Mouse (Mus musculus): ENCODE results near the gene Ccdc142.

Gene Ccdc142

DNA sequence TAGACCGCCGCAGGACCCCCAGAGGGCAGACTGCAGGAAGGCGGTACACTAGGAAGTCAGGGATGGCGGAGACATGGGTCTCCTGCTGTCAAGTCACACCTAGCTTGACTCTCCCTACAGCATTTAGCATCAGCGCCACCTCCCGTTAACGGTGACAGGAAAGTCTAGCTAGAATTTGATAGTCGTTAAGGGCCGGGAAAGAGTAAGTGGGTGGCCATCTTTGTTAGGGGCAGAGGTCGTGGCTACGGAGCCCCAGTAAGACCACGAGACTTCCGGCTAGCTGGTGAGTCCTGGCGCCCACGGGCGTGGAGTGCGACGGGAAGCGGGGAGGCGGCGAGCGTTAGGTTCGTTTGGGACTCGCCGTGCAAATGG is at the start of gene Ccdc142, which contains the start of gene Gm42688:
Gene Ccdc142, plus strand, starts transcription at position 286 of the 372 bp plus-strand sequence.
Gene Gm42688, plus strand, starts transcription at position 302 of the 372 bp plus-strand sequence.
- DNase-seq (ENCODE audit: low read depth, low spot score) = peak; percentile 79

DNA sequence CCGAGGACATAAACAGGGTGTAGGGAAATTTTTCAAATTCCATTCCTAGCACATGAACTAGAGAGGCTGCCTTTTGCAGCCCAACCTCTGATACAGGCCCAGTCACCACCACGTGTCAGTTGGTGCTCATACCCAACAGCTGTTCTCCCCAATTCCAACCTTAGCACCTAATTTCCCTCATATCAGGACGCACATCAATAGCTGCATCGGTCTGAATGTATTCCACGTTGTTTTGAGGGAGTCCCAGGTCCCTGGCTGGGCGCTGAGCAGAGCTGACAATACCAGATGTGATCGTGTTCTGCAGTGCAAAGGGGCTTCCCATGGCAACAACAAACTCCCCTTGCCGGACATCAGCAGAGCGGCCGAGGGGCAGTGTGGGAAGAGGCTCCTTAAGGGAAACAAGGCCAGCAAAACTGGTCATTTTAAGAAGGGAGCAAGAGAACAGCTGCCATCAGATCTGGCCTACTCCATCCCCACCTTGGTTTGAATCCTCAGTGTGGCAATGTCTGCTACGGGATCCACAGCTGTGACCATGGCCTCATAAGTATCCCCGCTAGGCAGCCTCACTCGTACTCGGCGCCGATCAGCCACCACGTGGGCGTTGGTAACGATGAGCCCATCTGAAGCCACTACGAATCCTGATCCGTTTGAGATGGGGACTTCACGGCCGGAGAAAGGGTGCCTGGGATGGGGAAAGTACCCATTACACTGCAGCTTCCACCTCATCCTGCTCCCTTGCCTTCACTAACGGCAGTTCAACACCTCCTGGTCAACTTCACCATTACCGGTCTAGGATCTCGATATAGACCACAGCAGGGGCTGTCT is 48.1 kb upstream of the Ccdc142 start:
- DNase-seq (ENCODE audit: low read depth, low spot score) = no peak

DNA sequence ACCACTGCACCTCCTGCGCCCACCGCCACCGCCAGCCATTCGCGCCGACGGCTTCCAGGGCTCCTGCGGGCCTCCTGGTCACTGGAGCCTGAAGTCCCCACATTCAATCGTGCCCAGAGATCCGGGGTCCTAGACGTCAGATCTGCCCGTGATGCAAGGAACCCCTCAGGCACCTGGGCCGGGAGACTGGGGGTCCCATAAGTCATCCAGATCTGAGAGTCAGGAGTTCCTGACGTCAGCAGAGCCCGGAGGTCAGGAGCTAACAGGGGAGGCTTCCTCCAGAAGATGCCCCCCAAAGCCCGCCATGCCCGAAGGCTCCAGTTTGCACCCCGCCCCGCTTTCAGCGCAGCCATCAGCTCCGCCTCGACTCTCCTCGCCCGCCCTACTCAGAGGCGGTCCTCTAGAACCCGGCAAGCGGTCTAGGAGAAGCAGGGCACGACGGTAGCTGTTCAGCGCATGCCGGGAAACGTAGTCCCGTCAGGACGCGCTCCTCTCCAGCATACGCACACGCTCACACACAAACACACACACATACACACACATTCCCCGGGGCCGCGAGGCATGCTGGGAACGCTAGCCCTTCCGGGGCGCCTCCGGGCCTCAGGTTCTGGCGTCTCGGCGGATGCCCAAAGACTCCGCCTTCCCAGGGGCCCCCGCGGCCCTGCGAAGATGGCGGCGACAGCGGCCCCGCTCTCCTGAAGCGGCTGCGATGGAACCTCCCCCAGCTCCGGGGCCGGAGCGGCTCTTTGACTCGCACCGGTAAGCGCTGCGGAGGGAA is 47.1 kb upstream of the Ccdc142 start, which contains the start of gene Aup1:
Gene Aup1, plus strand, starts transcription at position 448 of the 778 bp plus-strand sequence.
- DNase-seq (ENCODE audit: low read depth, low spot score) = peak; percentile 96

DNA sequence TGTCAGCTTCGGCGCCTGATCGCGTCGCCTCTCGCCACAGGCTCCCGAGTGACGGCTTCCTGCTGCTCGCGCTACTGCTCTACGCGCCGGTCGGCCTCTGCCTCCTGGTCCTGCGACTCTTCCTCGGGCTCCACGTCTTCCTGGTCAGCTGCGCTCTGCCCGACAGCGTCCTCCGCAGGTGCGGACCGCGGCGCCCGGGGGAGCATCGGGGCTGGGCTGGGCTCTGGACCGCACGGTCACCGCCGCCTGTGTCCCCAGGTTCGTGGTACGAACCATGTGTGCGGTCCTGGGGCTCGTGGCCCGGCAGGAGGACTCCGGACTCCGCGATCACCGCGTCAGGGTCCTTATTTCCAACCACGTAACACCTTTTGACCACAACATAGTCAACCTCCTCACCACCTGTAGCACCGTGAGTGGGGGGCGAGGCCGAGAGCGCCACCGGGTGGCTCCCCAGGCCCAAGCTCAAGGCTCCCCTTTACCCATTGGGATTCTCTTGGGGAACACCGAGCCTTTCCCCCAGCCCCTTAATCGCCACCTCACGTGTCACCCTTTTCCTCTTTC is 46.5 kb upstream of the Ccdc142 start, which contains the start of gene Htra2:
Gene Htra2, minus strand, starts transcription at position 403 of the 561 bp plus-strand sequence.
- DNase-seq (ENCODE audit: low read depth, low spot score) = no peak

DNA sequence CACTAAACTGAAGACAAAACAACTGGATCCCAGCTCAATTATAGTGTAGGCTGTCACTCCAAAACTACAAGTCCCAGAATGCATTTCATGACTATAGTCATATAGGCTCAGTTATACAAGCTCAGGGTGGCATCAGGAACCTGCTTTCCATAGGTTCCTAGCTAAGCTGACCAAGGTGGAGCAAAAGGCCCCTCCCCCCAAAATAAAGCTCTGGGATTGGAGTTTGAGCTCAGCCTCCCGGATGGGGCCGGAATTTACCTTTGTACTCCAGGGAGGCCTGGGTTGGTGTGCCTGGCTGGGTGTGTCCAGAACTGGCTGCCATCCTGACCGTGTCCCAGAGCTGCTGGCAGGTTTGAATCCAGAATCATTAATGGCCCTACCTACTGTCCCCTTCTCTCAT is 43.6 kb upstream of the Ccdc142 start, which contains the start of gene Dqx1:
Gene Dqx1, plus strand, starts transcription at position 55 of the 400 bp plus-strand sequence.
- DNase-seq (ENCODE audit: low read depth, low spot score) = no peak

DNA sequence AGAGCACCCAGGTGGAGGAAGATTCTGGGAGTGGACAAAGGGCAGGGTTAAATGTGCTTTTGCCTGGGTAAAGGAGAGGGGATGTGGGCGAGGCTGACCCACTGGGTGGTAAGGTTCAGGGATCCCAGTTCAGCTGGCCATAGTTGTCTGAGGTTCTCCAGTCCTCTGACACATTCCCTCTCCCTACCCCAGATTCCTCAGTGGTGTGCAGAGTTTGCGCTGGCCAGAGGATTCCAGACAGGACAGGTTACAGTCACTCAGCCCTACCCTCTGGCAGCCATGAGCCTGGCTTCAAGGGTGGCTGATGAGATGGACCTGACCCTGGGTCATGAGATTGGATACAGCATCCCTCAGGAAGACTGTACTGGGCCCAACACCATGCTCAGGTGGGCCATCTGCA is 42.7 kb upstream of the Ccdc142 start:
- no peak for DNase-seq (ENCODE audit: low read depth, low spot score)

DNA sequence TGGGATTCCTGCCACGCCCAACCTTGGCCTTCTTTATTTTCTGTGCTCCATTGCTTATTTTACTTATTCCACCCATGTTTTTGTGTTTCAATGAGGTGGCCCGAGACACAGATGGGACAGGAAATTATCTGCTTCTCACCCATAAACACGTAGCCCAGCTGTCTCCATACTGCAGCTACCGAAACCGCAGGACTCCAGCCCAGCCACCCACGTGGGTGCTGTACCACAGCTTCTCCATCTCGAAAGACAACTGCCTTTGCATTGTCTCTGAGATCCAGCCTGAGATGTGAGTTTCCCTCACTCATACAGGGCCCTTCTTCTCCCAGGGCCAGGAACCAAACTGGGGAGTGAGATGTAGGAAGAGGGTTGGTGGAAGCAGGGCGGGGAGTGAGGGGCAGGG is 35.4 kb upstream of the Ccdc142 start:
- no peak for DNase-seq (ENCODE audit: low read depth, low spot score)

DNA sequence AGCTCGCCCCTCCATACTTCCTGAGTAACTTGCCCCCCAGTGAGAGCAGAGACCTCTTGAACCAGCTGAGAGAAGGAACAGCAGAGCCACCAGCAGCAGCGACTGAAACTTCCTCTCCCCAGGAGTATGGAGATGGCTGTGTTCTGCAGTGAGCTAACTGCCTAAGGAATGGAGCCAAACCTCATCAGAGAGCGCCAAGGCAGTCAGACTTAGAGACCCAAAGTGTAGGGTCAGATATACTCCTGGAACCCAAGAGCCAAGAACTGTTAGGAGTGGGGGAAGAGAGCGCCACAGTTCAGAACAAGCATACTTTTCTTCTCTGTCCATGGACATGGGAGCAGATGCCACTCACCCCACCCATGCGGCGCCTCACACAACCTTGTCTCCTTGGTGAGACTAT is 35.0 kb upstream of the Ccdc142 start:
- no peak for DNase-seq (ENCODE audit: low read depth, low spot score)

DNA sequence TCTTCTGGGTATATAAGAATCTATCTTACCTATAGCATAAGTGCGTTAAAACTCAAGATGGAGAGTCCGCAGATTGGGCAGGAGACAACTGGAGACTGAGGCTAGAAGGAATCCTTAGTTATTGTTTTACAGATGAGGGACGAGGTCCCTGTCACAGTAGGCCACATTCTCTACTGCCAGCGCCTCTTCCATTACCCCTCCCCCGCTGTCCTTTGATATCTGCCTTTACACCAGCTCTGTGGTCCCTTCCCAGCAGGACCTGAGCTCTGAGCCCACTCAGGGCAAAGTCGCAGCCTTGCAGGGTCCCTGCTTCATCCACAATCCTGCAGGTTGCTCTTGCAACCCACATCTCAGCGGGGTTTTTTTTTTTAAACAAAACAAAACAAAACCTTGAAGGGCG is 33.2 kb upstream of the Ccdc142 start:
- DNase-seq (ENCODE audit: low read depth, low spot score) = no peak

DNA sequence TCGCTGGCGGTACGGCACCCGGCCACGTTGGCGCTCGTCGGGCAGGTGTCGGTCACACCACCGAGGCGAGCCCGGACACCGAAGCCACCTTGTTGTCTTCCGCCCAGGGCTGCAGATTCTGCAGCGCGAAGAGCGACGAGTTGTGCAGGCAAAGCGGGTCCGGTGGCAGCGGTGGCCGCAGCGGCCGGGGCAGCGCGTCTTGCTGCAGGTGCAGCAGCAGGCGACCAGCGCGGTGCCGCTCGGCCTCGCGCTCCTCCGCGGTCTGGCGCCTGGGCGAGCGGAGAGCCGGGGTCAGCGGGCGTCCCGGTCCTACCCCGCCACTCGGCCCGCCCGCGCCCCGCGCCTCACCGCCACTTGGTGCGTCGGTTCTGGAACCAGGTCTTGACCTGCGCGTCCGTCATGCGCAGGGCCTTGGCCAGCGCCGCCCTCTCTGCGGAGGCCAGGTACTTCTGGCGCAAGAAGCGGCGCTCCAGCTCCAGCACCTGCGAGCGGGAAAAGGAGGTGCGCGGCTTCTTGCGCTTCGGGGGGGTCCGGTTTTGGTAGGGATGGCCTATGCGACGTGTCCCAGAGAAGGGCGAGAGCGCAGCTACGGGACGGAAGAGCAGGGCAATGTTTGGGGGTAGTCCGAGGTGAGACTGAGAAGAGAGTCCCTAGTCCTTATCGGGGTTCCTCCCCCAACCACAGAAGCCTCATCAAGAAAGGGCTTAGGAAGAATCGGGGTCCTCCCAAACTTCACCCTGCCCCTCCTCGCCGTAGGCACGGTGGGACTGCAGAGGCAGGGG is 32.5 kb upstream of the Ccdc142 start:
- DNase-seq (ENCODE audit: low read depth, low spot score) = no peak

DNA sequence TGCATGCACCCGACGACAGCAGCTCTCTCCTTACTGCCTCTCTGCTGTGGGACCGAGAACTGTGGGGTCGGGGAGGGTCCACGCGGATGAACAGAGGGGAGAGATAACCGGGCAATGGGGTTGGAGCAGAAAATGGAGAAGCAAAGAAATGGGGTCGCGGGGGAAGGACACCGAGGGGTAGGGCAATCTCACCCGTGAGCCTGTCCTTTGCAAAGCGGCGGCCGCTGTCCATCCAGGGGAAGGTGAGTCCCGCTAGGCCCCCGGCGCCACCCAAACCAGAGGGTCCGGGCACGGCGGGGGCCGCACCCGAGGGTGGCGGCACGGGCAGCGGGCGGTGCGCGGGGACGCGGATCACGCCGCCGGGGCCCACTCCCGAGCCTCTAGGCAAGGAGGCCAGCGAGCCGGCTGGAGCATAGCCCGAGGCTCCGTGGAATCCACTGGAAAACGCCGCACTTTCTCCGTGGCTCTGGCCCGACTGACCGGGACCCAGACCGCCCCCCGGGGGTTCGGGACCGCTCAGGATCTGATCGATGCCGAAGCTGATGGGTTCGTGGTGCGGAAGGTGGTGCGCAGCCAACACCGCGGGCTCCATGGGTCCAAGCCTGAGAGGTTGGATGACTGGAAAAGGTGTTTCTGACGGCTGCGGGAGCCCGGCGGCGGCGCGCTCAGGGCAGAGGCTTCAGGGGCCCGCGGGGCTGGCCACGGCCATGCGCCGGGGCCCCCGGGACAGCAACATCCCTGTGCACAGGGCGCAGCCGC is 31.7 kb upstream of the Ccdc142 start:
- no peak for DNase-seq (ENCODE audit: low read depth, low spot score)

DNA sequence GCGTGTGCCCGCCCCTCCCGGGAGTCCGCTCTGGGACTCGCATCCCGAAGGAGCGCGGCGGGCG is 31.3 kb upstream of the Ccdc142 start, which contains the start of gene Tlx2:
Gene Tlx2, minus strand, starts transcription at position 47 of the 64 bp plus-strand sequence.
- DNase-seq (ENCODE audit: low read depth, low spot score) = no peak

DNA sequence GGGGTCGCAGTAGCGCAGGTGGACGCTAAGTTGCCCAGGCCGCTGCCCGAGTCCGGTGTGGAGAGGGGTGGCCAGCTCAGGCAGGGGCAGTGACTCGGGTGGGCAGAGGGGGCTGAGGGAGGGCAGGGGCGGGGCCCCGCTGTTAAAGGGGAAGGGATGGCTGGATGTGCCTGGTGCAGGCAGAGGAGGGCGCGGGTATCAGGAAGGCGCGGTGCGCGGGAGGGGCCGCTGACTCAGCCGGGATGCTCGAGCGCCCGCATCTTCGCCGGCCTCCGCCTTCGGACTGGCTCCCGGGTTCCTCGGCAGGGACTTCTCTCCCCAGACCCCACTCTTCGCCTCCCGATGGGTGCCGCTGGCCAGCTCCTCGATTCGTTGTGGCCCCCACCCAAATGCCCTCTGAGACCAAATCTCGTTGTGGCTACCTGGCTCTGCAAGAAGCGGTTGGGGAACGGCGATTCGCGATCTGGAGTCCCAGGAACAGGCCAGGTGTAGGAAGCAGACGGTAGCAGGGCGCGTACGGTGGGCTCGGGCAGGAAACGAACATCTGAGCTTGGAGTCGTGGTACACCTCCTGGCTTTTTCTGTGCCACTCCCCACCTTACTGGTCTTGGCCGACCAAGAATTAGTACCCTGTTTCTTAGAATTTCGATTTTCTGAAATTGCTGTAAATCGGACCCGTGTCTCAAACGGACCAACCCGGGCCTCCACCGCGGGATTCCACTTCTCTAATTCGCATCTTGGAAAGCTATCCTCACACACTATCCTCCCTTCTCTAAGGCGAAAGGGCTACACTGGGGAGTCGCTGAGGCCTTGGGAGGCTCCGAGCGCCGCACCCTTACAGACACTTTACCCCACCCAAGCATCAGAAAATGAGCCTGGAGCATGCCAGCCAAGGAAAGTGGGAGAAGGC is 30.8 kb upstream of the Ccdc142 start:
- no peak for DNase-seq (ENCODE audit: low read depth, low spot score)

DNA sequence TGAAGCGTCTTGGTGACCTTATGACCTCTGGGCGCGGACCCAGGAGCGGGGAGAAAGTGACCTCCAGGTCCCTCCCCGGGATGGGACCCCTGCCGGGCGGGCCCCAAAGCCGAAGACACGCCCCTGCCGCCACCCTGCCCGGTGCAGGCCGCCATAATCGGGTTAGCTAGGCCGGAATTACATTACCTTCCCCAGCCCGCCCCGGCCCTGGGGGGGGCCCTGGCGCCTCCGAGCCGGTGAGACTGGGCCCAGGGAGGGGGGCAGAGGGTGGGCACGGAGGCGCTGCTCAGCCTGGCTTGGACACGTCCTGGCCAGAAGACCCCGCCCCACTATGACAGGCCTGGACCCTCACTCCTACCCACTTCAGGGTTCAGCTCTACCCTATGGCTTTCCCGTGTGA is 30.2 kb upstream of the Ccdc142 start:
- no peak for DNase-seq (ENCODE audit: low read depth, low spot score)

DNA sequence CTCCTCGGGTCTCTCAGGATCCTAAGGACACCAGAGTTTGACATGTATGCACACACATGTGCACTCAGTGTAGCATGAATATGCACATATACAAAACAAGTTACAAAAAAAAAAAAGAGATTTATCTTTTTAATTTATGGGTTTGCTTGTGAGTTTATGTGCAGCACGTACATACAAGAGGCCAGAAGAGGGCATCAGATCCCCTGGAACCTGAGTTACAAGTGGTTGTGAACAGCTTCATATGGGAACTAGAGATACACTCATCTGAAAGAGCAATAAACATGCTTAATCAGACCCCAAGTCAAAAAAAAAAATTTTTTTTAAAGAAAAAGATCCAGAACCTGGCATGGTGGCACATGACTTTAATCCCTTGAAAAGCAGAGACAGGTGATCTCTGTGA is 26.4 kb upstream of the Ccdc142 start:
- DNase-seq (ENCODE audit: low read depth, low spot score) = no peak

DNA sequence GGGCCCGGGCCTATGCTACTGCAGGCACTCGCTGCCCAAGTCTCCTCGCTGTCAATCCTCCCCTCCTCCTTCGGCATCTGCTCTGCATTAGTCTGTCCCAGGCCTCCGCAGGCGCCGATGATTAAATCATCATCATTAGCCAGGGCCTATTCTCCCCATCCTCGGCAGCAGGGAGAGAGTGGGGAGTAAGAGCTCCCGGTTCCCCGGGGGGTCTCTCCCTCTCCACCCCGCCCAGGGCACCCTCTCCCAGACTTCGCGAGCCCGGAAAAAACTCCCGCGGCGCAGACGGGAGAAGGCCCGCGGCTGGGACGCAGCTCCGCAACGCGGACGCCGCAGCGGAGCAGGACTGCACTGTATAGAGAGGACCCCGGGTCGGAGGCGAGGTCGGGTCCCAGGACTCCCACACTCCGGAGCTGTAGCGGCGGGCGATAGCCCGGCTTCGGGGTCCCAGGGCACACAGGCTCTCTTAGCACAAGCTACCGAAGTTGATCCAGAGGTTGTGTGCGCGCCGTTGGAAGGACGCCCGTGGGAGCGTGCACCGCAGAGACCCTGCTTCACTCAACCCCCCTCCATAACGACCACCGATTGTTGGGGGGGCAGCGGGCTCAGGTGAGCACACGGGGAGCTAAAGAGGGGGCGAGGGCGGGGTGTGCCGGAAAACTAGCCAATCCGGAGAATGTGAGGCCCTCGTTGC is 23.6 kb upstream of the Ccdc142 start, which contains the start of gene Pcgf1:
Gene Pcgf1, plus strand, starts transcription at position 240 of the 694 bp plus-strand sequence.
- DNase-seq (ENCODE audit: low read depth, low spot score) = no peak

DNA sequence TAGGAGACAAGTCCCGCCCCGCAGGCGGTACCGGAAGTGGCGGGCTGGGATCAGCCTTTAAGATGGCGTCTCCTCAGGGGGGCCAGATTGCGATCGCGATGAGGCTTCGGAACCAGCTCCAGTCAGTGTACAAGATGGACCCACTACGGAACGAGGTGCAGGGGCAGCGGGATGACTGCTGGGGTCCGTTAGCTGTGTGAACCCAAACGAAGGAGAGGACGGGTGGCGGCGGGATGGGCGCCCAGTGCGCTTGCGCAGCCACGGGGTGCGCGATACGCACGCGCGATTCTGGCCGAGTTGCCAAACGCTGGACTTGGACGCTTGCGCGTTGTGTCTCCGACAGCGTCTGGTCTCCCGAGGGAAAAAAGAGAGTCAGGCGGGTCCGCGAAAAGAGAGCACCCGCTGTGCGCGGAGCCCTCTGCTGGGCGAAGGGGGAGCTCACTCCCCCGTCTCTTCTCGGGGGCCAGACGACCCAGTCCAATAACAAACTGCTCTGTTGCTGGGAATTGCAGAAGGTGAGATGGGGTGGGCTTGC is 23.0 kb upstream of the Ccdc142 start:
- DNase-seq (ENCODE audit: low read depth, low spot score) = peak; percentile 98

DNA sequence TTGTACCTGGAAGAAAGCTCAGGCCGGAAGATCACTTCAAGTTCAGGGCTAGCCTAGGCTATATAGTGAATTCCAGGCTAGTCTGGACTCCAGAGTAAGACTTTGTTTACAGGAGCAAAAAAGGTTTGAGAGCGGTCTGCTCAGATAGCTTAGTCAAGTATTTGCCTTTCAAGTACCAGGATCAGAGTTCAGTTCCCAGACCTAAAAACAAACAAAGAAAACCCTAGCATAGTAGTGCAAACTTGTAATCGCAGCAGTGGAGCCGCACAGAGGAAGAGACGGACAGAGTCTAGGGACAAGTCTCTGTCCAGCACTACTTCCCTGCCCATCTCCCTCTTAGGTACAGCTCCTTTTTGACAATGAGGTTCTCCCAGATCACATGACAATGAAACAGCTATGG is 21.2 kb upstream of the Ccdc142 start:
- no peak for DNase-seq (ENCODE audit: low read depth, low spot score)

DNA sequence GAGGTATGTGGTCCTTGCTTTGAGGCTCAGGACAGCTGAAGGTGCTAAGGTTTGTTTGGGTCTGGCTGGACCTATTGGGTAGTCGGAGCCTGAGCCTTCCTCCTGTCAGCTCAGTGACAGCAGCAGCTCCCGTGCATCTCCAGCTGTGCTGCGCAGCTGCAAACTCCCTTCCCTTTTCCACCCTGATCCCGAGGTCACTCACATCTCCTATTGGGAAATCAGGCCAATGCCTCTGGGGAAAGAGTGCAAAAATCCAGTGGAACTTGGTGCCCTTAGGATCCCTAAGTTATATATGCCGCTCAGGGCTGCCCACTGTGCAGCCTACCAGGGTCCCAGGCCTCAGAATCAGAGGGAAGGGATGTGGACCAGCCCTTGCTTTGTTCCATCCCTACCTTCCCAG is 17.9 kb upstream of the Ccdc142 start:
- DNase-seq (ENCODE audit: low read depth, low spot score) = no peak

Data from forelimb bud, embryonic 11.5 days (tissue).